Mouse (Mus musculus) Patski (cell line): Measurements from ENCODE around the gene Als2. TPM values are rescaled to one million over a fixed set of nuclear protein-coding genes. Genes with fewer than 3 reads are reported as not detected.

ENCODE experiments used
- ATAC-seq: fragments of 100-300 bp; one replicate; pipeline ENCODE4 v1.8.0; 2021
- CTCF ChIA-PET: fragments of 350-600 bp; sonication (Branson Sonifier 250); formaldehyde crosslinking; loops from one replicate; lab custom pipeline; 2022; ENCODE audit warnings: inconsistent platforms; lab: Charles Lee
- POLR2A ChIA-PET: fragments of 350-600 bp; sonication (Branson Sonifier 250); formaldehyde crosslinking; loops from one replicate; lab custom pipeline; 2022; ENCODE audit warnings: antibody characterized with exemption, inconsistent platforms; lab: Charles Lee
- DNase-seq: peaks from one replicate; pipeline ENCODE4 v3.0.0-alpha.2; 2011; ENCODE audit warnings: low read depth, low spot score
- H3K27me3 ChIP-seq: fragments of 371-371 bp; one replicate; pipeline ENCODE4 v1.5.1; 2021
- CTCF ChIP-seq: fragments of 100-300 bp; IDR thresholded peaks from one replicate; pipeline ENCODE4 v1.5.1; 2021
- in situ Hi-C: fragments of 300-500 bp; cut with MboI; formaldehyde crosslinking; loops from 3 replicates; pipeline ENCODE4 v1.11.1; 2018; ENCODE audit warnings: low pct_unique_long_range_greater_than_20kb, mixed read lengths
- polyA plus RNA-seq: library from polyadenylated mRNA; unstranded; gene quantifications from one replicate; pipeline ENCODE4 v1.2.3, GENCODE M21; 2021

Gene Als2
- polyA plus RNA-seq, 1 experiment from 2014 or later, result 19.0 TPM

DNA sequence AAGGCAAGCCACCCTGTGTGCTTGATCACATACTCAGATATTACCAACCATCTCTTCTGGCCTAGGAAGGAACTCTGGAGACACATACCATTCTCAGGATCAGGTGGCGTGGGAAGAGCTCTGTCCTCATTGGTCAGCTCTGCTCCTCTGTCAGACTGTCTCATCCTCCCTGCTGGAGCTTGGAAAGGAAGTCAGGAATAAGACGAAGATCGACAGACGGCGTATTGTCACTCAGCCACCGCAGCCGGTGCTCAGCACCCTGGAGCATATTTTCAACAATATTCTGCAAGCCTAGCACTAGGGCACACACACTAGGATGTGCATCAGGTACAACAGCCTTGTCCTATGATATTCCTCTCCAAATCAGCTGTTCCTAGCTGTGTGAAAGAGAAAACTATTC lies 78.5 kb downstream of the Als2 start:
- in situ Hi-C loops, result loop anchor here (10.0 kb wide), 1 partner anchor 394 kb away; no protein-coding TSS in a partner anchor
- DNase-seq, result no peak
- TF ChIP-seq CTCF, result no peak
- ChIA-PET POLR2A (no interaction called here), CTCF (interaction anchor here (1.2 to 1.5 kb wide), 2 partner anchors 9 to 16 kb away, joined by 4 to 6 read pairs; no protein-coding TSS in a partner anchor)
- H3K27me3 ChIP-seq, result no peaks in the 10 kb centered on the region
- no peak for ATAC-seq

DNA sequence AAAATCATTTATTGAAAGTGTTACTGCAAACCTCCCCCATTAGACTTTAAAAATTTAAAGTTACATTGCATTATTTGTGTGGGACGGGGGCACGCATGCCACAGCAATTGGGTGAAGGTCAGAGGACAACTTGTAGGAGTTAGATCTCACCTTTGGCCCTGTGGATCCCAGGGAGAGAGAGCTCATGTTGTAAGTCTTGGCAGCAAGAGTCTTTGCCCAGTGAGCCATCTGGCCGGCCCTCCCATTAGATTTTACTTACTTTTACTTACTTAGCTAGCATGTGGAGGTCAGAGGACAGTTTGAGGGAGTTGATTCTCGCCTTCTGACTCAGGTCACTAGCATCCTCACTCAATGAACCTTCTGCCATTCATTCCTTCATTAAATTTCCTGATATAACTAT lies 79.2 kb downstream of the Als2 start:
- CTCF ChIA-PET, result interaction anchor here (1.2 to 1.5 kb wide), 2 partner anchors 8 to 15 kb away, joined by 4 to 6 read pairs; no protein-coding TSS in a partner anchor
- H3K27me3 ChIP-seq, result no peaks in the 10 kb centered on the region
- POLR2A ChIA-PET, result no interaction called here
- no peak for DNase-seq
- in situ Hi-C loops, result loop anchor here (10.0 kb wide), 1 partner anchor 393 kb away; no protein-coding TSS in a partner anchor
- ATAC-seq, result no peak
- TF ChIP-seq CTCF, result no peak

GRCm38 (mm10) chr1:59152346-59152745 lies 84.7 kb downstream of the Als2 start:
- POLR2A ChIA-PET, result no interaction called here
- in situ Hi-C loops, result loop anchor here (10.0 kb wide), 1 partner anchor 388 kb away; no protein-coding TSS in a partner anchor
- no peak for TF ChIP-seq CTCF
- DNase-seq, result no peak
- ATAC-seq, result no peak
- CTCF ChIA-PET, result no interaction called here
- no peaks in the 10 kb centered on the region for H3K27me3 ChIP-seq

DNA sequence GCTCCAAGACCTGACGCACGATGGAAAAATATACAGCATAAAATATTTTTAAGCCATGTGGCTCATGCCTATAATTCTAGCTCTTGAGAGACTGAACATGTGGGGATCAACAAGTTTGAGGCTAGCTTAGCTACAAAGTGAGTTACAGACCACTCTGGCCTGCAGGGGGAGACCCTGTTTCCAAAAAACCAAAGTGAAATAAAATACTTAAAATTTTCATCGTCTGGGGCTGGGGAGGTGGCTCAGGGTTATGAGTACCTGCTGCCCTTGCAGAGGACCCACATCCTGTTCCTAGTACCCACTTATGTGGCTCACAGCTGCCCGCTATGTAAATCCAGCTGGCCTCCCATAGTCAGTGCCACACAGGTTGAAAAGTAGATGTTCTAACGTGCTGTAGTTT lies 86.5 kb downstream of the Als2 start:
- TF ChIP-seq CTCF, result peak; percentile 7
- ChIA-PET POLR2A (no interaction called here), CTCF (interaction anchor here (1.1 to 1.4 kb wide), 2 partner anchors 8 to 18 kb away, joined by 3 to 4 read pairs; no protein-coding TSS in a partner anchor)
- DNase-seq (no peak), ATAC-seq (no peak)
- H3K27me3 ChIP-seq, result no peaks in the 10 kb centered on the region
- in situ Hi-C loops, result loop anchor here (10.0 kb wide), 1 partner anchor 386 kb away; no protein-coding TSS in a partner anchor

DNA sequence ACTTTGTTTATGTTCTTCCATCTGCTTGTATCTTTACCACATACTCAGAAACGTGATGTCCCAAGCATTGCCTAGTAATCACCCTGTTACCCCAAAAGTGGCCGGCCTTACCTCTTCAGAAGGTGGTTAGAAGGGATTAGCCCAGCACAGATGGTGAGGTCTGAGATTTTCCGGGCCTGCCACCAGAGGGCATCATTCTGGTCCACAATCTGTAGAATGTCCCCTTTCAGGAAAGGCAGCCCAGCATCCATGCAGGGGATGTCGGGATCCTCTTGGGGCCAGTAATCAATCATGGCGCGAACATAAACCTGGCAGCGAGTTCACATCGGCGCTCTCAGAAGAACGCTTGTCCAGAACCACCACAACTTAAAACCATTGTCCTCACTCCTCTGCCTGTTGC lies 92.5 kb downstream of the Als2 start:
- DNase-seq (no peak), ATAC-seq (no peak)
- CTCF ChIA-PET, result interaction anchor here (0.8 to 1.4 kb wide), 2 partner anchors 94 to 98 kb away, joined by 3 read pairs; no protein-coding TSS in a partner anchor
- TF ChIP-seq CTCF, result peak; percentile 62
- in situ Hi-C loops, result loop anchor here (5.0 kb wide), 2 partner anchors 77 to 137 kb away; no protein-coding TSS in a partner anchor
- H3K27me3 ChIP-seq, result no peaks in the 10 kb centered on the region
- POLR2A ChIA-PET, result no interaction called here

DNA sequence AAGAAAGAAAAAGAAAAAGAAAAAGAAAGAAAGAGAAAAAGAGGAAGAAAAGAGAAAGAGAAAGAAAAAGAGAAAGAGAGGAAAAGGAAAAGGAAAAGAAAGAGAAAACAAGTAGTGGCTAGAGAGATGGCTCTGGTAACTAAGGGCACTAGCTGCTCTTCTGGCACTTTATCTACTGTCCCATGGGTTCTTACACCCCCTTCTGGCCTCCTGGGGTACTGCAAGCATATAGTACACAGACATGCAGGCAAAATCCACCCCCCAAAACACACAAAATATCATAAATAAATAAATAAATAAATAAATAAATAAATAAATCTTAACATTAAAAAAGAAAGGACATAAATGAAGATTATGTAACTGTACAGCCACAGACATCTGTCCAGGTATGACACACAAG lies 94.2 kb downstream of the Als2 start:
- in situ Hi-C loops, result loop anchor here (5.0 kb wide), 2 partner anchors 76 to 136 kb away; no protein-coding TSS in a partner anchor
- TF ChIP-seq CTCF, result peak; percentile 86
- no peaks in the 10 kb centered on the region for H3K27me3 ChIP-seq
- DNase-seq (no peak), ATAC-seq (no peak)
- CTCF ChIA-PET, result interaction anchor here (0.9 to 1.8 kb wide), 10 partner anchors 9 to 95 kb away, joined by 3 to 6 read pairs (median 4); no protein-coding TSS in a partner anchor
- POLR2A ChIA-PET, result no interaction called here

DNA sequence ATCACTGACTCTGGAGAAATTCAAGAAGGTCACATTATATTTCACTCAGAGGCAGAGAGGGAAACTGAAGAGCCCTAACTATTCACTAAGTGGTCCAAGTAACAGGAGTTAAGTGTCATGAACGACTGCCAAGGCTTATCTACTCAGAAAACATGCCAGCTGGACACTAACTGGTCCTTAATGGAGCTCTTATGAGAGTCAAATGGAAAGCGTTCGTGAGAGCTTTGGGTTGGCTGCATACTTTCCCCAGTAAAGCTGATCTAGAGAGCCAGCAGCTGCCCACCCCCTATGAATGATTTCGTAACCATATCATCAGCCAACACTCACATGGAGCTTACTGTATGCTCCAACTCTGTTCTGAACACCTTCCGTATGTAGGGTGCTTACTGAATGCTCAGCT lies 102.6 kb downstream of the Als2 start:
- DNase-seq, result no peak
- TF ChIP-seq CTCF, result no peak
- in situ Hi-C loops, result no loop called here
- no peak for ATAC-seq
- ChIA-PET CTCF (interaction anchor here (0.6 kb wide), 1 partner anchor 10 kb away, joined by 3 read pairs; no protein-coding TSS in a partner anchor), POLR2A (interaction anchor here (0.8 kb wide), 1 partner anchor 24 kb away, joined by 3 read pairs; no protein-coding TSS in a partner anchor)
- H3K27me3 ChIP-seq, result peaks cover 4% of the 10 kb centered on the region

GRCm38 (mm10) chr1:59128879-59129278 lies 108.2 kb downstream of the Als2 start:
- ATAC-seq, result no peak
- TF ChIP-seq CTCF, result no peak
- POLR2A ChIA-PET, result no interaction called here

GRCm38 (mm10) chr1:59125558-59125957 lies 111.5 kb downstream of the Als2 start:
- no peak for ATAC-seq
- in situ Hi-C loops, result no loop called here
- no peak for DNase-seq
- TF ChIP-seq CTCF, result no peak
- H3K27me3 ChIP-seq, result peaks cover 9% of the 10 kb centered on the region
- CTCF ChIA-PET, result interaction anchor here (1.2 kb wide), 1 partner anchor 113 kb away, joined by 3 read pairs; no protein-coding TSS in a partner anchor
- POLR2A ChIA-PET, result no interaction called here

More at GRCm38 (mm10) chr1:59128879-59129278, 108.2 kb downstream of the Als2 start:
- DNase-seq, result no peak
- peaks cover 13% of the 10 kb centered on the region for H3K27me3 ChIP-seq
- in situ Hi-C loops, result no loop called here
- CTCF ChIA-PET, result interaction anchor here (1.7 kb wide), 1 partner anchor 14 kb away, joined by 6 read pairs; no protein-coding TSS in a partner anchor

GRCm38 (mm10) chr1:59119720-59120457 lies 117.1 kb downstream of the Als2 start, which contains the start of gene Tmem237:
Gene Tmem237 (minus strand): TSS chr1:59120408.
- CTCF ChIA-PET, result no interaction called here
- POLR2A ChIA-PET, result interaction anchor here (1.0 kb wide), 1 partner anchor 11 kb away, joined by 4 read pairs; no protein-coding TSS in a partner anchor
- no peaks in the 10 kb centered on the region for H3K27me3 ChIP-seq
- TF ChIP-seq CTCF, result no peak
- peak; percentile 94 for ATAC-seq
- in situ Hi-C loops, result no loop called here
- DNase-seq, result peak; percentile 75

Other genes starting within 250 kb of the Als2 start
- not detected for gene C2cd6, start 142.3 kb downstream of the Als2 start, polyA plus RNA-seq
- gene Tmem237, start 116.8 kb downstream of the Als2 start, polyA plus RNA-seq, result 35.2 TPM
- 0.67 TPM for gene Mpp4, start 73.8 kb downstream of the Als2 start, polyA plus RNA-seq
- gene Cdk15, start 19.7 kb upstream of the Als2 start, polyA plus RNA-seq, result 7.3 TPM
- 30.8 TPM for gene Fzd7, start 245.2 kb upstream of the Als2 start, polyA plus RNA-seq